Mouse (Mus musculus) inflammation-experienced regulatory T-cells (primary cell): ENCODE data around the gene Pcdh18. TPM values are rescaled to one million over a fixed set of nuclear protein-coding genes. Genes with fewer than 3 reads are reported as not detected.

Experiments used
- polyA plus RNA-seq, 2 experiments: library from polyadenylated mRNA; unstranded; fragments of 100-300 nt; shearing (Covaris generic); gene quantifications; one replicate each; pipeline ENCODE4 v1.2.1; 2017

Gene Pcdh18
- polyA plus RNA-seq, result not detected

GRCm38 (mm10) chr3:49756870-49757625, at the start of gene Pcdh18:
TSS of gene Pcdh18 (minus strand) at chr3:49757325.

